Mouse (Mus musculus) embryo, embryonic 11.5 days (tissue): Measurements from ENCODE around the gene Tcf7l1.

Experiments used
- DNase-seq: peaks from one replicate; pipeline ENCODE4 v3.0.0-alpha.2; 2012; ENCODE audit warnings: low read depth, low spot score

Tcf7l1 gene

GRCm38 (mm10) chr6:72787322-72787947 lies 1.6 kb downstream of the Tcf7l1 start:
- no peak for DNase-seq

- DNase-seq = no peak
Measured at GRCm38 (mm10) chr6:72783780-72784179, 5.3 kb downstream of the Tcf7l1 start.

- no peak for DNase-seq
Measured at GRCm38 (mm10) chr6:72778779-72779776, 10.0 kb downstream of the Tcf7l1 start.

GRCm38 (mm10) chr6:72777212-72777611 lies 11.8 kb downstream of the Tcf7l1 start:
- DNase-seq = no peak

- DNase-seq = no peak
Measured at GRCm38 (mm10) chr6:72774275-72774674, 14.8 kb downstream of the Tcf7l1 start.

GRCm38 (mm10) chr6:72769915-72770776 lies 18.9 kb downstream of the Tcf7l1 start:
- no peak for DNase-seq

GRCm38 (mm10) chr6:72769343-72769742 lies 19.7 kb downstream of the Tcf7l1 start:
- DNase-seq = no peak

GRCm38 (mm10) chr6:72768804-72769203 lies 20.2 kb downstream of the Tcf7l1 start:
- DNase-seq = no peak

GRCm38 (mm10) chr6:72768097-72768496 lies 21.0 kb downstream of the Tcf7l1 start:
- DNase-seq = no peak

- DNase-seq = no peak
Measured at GRCm38 (mm10) chr6:72763616-72764015, 25.4 kb downstream of the Tcf7l1 start.

GRCm38 (mm10) chr6:72761645-72762044 lies 27.4 kb downstream of the Tcf7l1 start:
- DNase-seq = no peak

- DNase-seq = no peak
Measured at GRCm38 (mm10) chr6:72758239-72759017, 30.6 kb downstream of the Tcf7l1 start.

GRCm38 (mm10) chr6:72755267-72755889 lies 33.7 kb downstream of the Tcf7l1 start:
- no peak for DNase-seq

GRCm38 (mm10) chr6:72754215-72754614 lies 34.8 kb downstream of the Tcf7l1 start:
- no peak for DNase-seq

GRCm38 (mm10) chr6:72753782-72754181 lies 35.3 kb downstream of the Tcf7l1 start:
- no peak for DNase-seq

- no peak for DNase-seq
Measured at GRCm38 (mm10) chr6:72752824-72753223, 36.2 kb downstream of the Tcf7l1 start.

GRCm38 (mm10) chr6:72751210-72751609 lies 37.8 kb downstream of the Tcf7l1 start:
- no peak for DNase-seq

- DNase-seq = no peak
Measured at GRCm38 (mm10) chr6:72748882-72749437, 40.1 kb downstream of the Tcf7l1 start.

- DNase-seq = no peak
Measured at GRCm38 (mm10) chr6:72748421-72748820, 40.6 kb downstream of the Tcf7l1 start.

GRCm38 (mm10) chr6:72747814-72748213 lies 41.2 kb downstream of the Tcf7l1 start:
- DNase-seq = no peak
